Mouse (Mus musculus): ENCODE results near the gene Ctcf.
A peak's percentile ranks its signal among the peaks of the same experiment; 100 is the strongest.

Gene Ctcf

DNA sequence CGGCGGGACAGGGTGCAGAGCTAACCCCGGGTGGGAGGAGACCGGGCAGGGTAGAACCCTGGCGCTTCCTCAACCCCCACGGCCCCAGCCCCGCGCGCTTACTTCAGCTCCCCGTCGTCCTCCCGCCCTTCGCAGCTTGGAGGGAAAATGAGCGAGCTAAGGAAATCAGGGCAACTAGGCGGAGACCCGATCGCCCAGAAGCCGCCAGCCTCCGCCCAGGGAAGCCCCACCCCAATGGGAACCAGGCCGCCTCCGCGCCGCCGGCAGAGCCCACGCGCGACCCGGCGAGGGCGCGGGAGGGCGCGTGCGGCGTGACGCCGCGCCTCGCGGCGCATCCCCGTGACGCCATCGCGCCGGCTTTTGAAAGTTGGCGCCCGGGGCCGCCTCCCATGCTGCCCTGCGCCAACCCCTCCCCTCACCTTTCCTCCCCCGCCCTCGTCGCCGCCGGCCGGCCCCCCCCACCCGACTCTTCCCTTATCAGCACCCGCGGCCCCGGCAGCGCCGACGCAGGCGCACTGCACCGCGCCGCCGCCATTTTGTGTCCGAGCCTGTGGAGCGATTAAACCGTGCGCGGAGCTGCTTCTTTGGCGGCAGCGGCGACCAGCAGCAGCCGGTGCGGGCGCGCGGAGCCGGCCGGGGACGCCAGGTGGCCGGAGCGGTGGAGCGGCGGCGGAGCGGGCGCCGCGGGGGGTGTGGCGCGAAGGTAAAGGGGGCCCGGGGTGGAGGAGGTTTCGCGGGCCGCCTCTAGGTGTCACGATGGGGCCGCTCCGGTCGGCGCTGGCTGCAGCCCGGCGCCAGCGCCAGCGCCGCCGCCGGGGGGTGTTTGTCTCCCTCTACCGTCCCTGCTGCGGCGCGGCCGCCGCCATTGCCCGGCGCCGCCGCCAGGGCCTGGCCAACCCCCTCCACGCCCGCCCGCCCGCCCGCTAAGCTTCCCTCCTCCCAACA is at the start of gene Ctcf:
TSS of gene Ctcf (plus strand) at position 551 of the 945 bp plus-strand sequence.
- peak; percentile 89; the same call in 1 of the 2 replicates for TF ChIP-seq GATA4 (IDR thresholded peaks at IDR 0.05; ENCODE audit: insufficient replicate concordance, low read length)

GRCm38 (mm10) chr8:105592431-105592830 is 43.9 kb upstream of the Ctcf start:
- TF ChIP-seq GATA4 (IDR thresholded peaks at IDR 0.05; ENCODE audit: insufficient replicate concordance, low read length) = no peak

DNA sequence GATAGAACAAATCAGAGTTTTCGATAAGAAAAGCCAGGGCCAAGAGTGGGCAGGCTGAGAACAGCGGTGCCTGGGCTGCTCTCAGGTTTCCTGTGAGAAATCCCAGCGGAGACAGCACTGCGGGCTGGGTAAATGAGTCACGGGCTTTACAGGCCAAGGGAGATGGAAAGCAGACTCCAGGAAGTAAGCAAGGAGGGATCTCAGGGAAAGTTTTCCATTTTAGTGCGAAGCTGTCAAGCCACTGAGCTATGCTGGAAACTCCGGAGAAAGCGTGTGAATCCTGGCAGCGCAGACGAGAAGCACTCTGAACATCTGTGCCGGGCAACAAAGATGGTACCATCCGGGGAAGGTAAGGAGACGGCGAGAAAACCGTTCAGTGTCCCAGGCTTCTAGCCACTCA is 42.5 kb upstream of the Ctcf start:
- no peak for TF ChIP-seq GATA4 (IDR thresholded peaks at IDR 0.05; ENCODE audit: insufficient replicate concordance, low read length)

DNA sequence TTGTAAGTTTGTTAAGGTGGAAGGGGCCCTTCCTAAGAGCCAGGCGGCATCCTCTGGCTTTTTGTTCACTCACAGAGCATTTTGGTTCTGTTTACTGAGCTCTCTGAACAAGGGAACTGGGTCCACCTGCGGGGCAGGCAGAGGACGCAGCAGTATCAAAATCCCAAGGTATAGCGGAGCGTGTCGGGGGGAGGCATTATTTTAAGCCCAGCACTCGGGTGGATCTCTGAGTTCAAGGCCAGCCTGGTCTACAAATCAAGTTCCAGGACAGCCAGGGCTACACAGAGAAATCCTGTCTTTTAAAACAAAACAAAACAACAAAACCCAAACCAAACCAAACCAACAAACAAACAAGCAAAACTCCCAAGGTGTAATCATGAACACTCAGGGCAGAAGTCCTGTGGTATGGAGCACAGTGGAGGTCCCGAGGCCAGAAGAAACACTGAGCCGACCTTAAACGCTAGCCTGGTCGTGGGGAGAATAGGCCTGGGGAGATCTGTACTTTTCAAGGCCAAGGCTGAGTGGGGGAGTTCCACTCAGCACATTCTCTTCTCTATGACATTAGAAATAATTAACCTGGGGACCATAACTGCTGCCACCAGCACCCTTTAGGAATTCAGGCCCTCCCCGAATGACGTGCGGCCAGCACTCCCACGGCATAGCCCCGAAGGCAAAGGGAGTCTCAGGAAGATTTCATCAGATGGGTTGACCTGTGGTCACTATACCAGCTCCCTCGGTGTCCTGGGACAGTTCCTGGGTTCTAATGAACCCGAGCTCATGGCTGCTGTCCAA is 41.7 kb upstream of the Ctcf start:
- no peak for TF ChIP-seq GATA4 (IDR thresholded peaks at IDR 0.05; ENCODE audit: insufficient replicate concordance, low read length)

DNA sequence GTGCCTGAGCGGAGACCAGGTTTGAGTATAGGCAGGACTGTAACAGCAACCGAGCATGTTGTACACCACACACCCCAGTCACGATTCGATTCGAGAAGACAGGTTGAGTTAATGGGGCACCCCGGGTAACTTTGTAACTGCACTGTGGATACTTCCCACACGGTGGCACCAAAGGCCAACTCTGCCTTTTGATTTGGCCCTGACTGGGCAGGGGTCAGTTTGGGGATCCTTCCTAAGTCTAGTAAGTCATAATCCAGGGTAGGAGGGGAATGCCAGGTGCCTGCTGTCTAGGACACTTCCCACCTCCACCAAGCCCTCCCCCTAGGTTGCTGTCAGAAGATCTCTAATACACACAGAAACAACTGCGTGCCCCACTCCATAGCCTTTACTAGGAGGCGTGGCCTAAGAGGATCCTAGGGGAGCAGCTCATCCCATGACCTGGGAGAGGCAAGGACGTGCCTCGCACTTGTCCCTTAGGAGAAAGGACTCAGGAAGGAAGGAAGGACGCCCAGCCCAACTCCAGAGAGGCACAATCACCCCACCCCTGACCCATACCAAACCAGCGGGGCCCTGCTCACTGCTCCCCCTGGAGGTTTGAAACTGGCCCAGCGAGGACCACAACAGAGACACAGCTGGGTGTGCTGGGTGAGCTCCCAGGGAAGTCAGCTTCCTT is 39.9 kb upstream of the Ctcf start:
- peak; percentile 51; the same call in 1 of the 2 replicates for TF ChIP-seq GATA4 (IDR thresholded peaks at IDR 0.05; ENCODE audit: insufficient replicate concordance, low read length)

DNA sequence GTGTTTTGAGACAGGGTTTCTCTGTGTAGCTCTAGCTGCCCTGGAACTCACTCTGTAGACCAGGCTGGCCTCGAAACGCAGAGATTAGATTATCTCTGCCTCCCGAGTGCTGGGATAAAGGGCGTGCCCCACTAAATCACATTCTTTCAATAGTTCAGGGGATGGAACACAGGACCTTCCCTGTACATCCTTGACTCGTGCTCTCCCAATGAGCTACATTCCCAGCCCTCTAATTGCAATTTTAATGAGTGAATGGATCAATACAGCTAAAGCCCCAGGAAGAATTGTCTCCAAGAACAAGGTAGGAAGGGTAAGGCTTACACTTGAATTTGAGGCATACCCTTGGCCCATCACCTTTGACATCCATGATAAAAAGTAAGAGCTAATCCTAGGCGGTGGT is 37.6 kb upstream of the Ctcf start:
- TF ChIP-seq GATA4 (IDR thresholded peaks at IDR 0.05; ENCODE audit: insufficient replicate concordance, low read length) = no peak

- no peak for TF ChIP-seq GATA4 (IDR thresholded peaks at IDR 0.05; ENCODE audit: insufficient replicate concordance, low read length)
Observed at GRCm38 (mm10) chr8:105601301-105601700, 35.1 kb upstream of the Ctcf start.

- TF ChIP-seq GATA4 (IDR thresholded peaks at IDR 0.05; ENCODE audit: insufficient replicate concordance, low read length) = no peak
Observed at GRCm38 (mm10) chr8:105604804-105605381, 31.5 kb upstream of the Ctcf start, which contains the start of gene Ripor1. Gene Ripor1 (plus strand): TSS chr8:105605255.

DNA sequence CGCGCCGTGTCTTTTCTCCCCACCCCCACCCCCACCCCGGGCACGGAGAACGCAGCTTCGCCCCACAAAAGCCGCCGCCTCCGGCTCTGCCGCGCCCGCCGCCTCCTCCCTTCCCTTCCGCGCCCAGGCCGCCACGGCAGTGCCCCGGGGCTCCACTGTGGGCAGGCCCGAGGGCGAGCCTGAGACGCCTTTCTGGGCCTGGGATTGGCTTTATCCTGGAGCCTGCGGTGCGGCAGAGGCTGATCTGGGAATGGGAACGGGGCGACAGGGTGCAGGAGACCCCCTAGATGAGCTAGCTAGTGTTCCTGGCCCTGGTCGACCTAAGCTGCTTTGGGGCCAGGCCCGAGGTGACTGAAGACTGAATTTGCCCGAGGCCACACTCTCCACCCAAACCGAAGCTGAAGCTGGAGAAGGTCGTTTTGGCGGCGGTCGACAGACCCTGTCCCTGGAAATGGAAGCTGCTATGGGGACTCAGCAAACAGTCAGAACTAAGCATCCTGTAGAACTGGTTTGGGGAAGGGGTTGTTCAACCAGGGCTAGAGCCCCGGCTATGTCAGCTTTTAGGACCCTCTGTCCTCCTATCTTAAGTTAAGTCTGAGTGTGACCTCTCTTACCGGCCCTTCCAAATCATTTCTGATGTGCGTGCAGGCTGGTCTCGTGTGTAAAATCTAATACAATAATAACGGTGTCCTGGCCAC is 30.7 kb upstream of the Ctcf start:
- TF ChIP-seq GATA4 (IDR thresholded peaks at IDR 0.05; ENCODE audit: insufficient replicate concordance, low read length) = no peak

DNA sequence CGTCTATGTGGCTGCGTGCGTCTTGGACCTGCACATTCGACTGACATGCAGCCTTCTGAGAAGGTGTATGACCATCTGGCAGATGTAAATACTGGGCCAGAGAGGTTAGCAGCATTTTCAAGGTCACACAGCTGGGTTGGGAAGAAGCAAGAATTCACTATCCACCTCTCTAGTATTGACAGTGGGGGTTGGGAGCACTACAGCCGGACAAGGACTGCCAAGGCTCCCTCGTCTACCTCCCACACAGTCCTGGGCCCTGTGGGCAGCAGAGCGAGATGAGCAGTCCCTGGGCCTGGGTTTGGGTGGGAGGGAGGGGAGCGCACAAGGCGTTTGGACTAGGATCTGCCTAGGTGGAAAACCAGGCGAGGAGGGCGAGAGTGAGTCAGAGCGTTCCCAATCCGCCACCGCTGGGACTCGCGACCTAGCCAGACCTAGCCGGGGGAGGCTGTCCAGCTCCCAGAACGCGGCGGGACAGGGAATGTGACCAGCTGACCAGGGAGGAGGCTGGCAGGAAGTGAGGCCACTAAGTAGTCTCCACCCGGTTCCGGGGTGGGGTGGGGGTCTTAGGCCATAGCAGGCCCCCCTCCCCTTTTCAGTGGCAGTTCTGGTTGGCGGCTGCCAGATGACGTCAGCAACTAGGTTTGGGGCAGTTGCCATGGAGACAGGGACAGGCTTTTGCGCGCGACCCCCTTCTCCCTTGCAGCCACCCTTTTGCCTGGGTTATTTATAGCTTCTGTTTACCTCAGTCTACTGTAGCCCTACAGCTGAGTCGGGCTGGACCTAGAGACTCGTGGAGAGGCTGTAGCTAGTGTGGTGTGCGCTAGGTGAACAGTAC is 30.0 kb upstream of the Ctcf start:
- no peak for TF ChIP-seq GATA4 (IDR thresholded peaks at IDR 0.05; ENCODE audit: insufficient replicate concordance, low read length)

GRCm38 (mm10) chr8:105607062-105607461 is 29.3 kb upstream of the Ctcf start:
- no peak for TF ChIP-seq GATA4 (IDR thresholded peaks at IDR 0.05; ENCODE audit: insufficient replicate concordance, low read length)

- TF ChIP-seq GATA4 (IDR thresholded peaks at IDR 0.05; ENCODE audit: insufficient replicate concordance, low read length) = no peak
Observed at GRCm38 (mm10) chr8:105607684-105608083, 28.7 kb upstream of the Ctcf start.

DNA sequence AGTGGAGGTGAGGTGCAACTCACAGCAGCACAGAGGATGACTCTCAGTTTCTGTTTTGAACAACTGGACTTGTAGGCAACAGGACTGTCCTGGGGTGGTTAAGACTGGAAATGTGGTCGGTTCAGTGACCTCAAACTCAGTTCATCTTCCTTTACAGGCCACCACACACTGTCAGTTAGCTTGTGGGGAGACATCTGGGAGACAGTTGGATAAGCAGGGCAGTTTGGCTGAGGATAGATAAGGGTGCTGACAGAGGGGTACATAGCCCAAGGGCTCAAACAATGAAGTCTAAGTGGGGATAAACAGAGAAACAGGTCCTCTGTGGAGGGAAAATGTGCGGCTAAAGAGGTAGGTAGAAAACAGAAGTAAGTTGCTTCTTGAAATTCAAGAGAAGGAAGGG is 27.0 kb upstream of the Ctcf start:
- no peak for TF ChIP-seq GATA4 (IDR thresholded peaks at IDR 0.05; ENCODE audit: insufficient replicate concordance, low read length)
